Mouse (Mus musculus): ENCODE data around the gene Mak. TPM values are rescaled to one million over a fixed set of nuclear protein-coding genes. Genes with fewer than 3 reads are reported as not detected.

Mak gene
- polyA plus RNA-seq, 1 experiment from 2014 or later: 2.4 TPM

GRCm38 (mm10) chr13:41100031-41100430 is 20.5 kb upstream of the Mak start:
- Histone ChIP-seq H3K27me3 (replicated peaks; ENCODE audit: control insufficient read depth, insufficient read depth, low read length) (no peaks in the 10 kb centered on the region), H3K4me3 (ENCODE audit: low read length) (no peak overlapping the region), H3K4me2 (ENCODE audit: low read length) (no peak overlapping the region), H3K27ac (ENCODE audit: low read depth, low read length) (no peak overlapping the region), H3K4me1 (ENCODE audit: control insufficient read depth, insufficient read depth, low read depth, low read length) (no peaks in the 10 kb centered on the region), H3K9me3 (ENCODE audit: control insufficient read depth, low read length) (peaks cover 2% of the 10 kb centered on the region; the same call in 1 of the 2 replicates), H3K36me3 (ENCODE audit: control insufficient read depth, insufficient read depth, low read length) (no peaks in the 10 kb centered on the region), H3K9ac (ENCODE audit: low read depth, low read length) (no peak overlapping the region)
- no peak for ATAC-seq
- WGBS: 100% methylated on average over 2 of the region's 2 CpGs

- Histone ChIP-seq H3K27me3 (replicated peaks; ENCODE audit: control insufficient read depth, insufficient read depth, low read length) (no peaks in the 10 kb centered on the region), H3K36me3 (ENCODE audit: control insufficient read depth, insufficient read depth, low read length) (no peaks in the 10 kb centered on the region), H3K9ac (ENCODE audit: low read depth, low read length) (no peak overlapping the region), H3K4me3 (ENCODE audit: low read length) (no peak overlapping the region), H3K4me1 (ENCODE audit: control insufficient read depth, insufficient read depth, low read depth, low read length) (no peaks in the 10 kb centered on the region), H3K27ac (ENCODE audit: low read depth, low read length) (no peak overlapping the region), H3K9me3 (ENCODE audit: control insufficient read depth, low read length) (peaks cover 2% of the 10 kb centered on the region; the same call in 1 of the 2 replicates), H3K4me2 (ENCODE audit: low read length) (no peak overlapping the region)
- ATAC-seq: no peak
- 88% methylated on average over 15 of the region's 15 CpGs for WGBS
Observed at GRCm38 (mm10) chr13:41098325-41098724, 18.8 kb upstream of the Mak start.

- ATAC-seq: no peak
- Histone ChIP-seq H3K36me3 (ENCODE audit: control insufficient read depth, insufficient read depth, low read length) (no peaks in the 10 kb centered on the region), H3K4me2 (ENCODE audit: low read length) (no peak overlapping the region), H3K4me1 (ENCODE audit: control insufficient read depth, insufficient read depth, low read depth, low read length) (no peaks in the 10 kb centered on the region), H3K4me3 (ENCODE audit: low read length) (no peak overlapping the region), H3K9me3 (ENCODE audit: control insufficient read depth, low read length) (peaks cover 2% of the 10 kb centered on the region; the same call in 1 of the 2 replicates), H3K27me3 (replicated peaks; ENCODE audit: control insufficient read depth, insufficient read depth, low read length) (no peaks in the 10 kb centered on the region), H3K27ac (ENCODE audit: low read depth, low read length) (no peak overlapping the region), H3K9ac (ENCODE audit: low read depth, low read length) (no peak overlapping the region)
- 84% methylated on average over 16 of the region's 16 CpGs for WGBS
Observed at GRCm38 (mm10) chr13:41097324-41098058, 18.0 kb upstream of the Mak start.

- no peak for ATAC-seq
- H3K9me3 ChIP-seq (ENCODE audit: control insufficient read depth, low read length): no peaks in the 10 kb centered on the region
- 64% methylated on average over 10 of the region's 10 CpGs for WGBS
Observed at GRCm38 (mm10) chr13:41094160-41094559, 14.7 kb upstream of the Mak start.

GRCm38 (mm10) chr13:41091271-41091670 is 11.8 kb upstream of the Mak start:
- Histone ChIP-seq H3K9me3 (ENCODE audit: control insufficient read depth, low read length) (no peaks in the 10 kb centered on the region), H3K9ac (ENCODE audit: low read depth, low read length) (no peak overlapping the region), H3K4me1 (ENCODE audit: control insufficient read depth, insufficient read depth, low read depth, low read length) (no peaks in the 10 kb centered on the region), H3K4me3 (ENCODE audit: low read length) (no peak overlapping the region), H3K27ac (ENCODE audit: low read depth, low read length) (no peak overlapping the region), H3K36me3 (ENCODE audit: control insufficient read depth, insufficient read depth, low read length) (no peaks in the 10 kb centered on the region), H3K4me2 (ENCODE audit: low read length) (0 out of 2 replicates have a peak overlapping the region, but pooled peaks have one; percentile 21), H3K27me3 (replicated peaks; ENCODE audit: control insufficient read depth, insufficient read depth, low read length) (no peaks in the 10 kb centered on the region)
- WGBS: 24% methylated on average over 10 of the region's 10 CpGs
- ATAC-seq: no peak

More at GRCm38 (mm10) chr13:41094160-41094559, 14.7 kb upstream of the Mak start:
- no peak overlapping the region for H3K4me3 ChIP-seq (ENCODE audit: low read length)
- no peaks in the 10 kb centered on the region for H3K36me3 ChIP-seq (ENCODE audit: control insufficient read depth, insufficient read depth, low read length)
- H3K27ac ChIP-seq (ENCODE audit: low read depth, low read length): no peak overlapping the region
- H3K4me1 ChIP-seq (ENCODE audit: control insufficient read depth, insufficient read depth, low read depth, low read length): no peaks in the 10 kb centered on the region
- no peak overlapping the region for H3K4me2 ChIP-seq (ENCODE audit: low read length)
- H3K27me3 ChIP-seq (replicated peaks; ENCODE audit: control insufficient read depth, insufficient read depth, low read length): no peaks in the 10 kb centered on the region
- H3K9ac ChIP-seq (ENCODE audit: low read depth, low read length): no peak overlapping the region

- Histone ChIP-seq H3K27ac (ENCODE audit: low read depth, low read length) (no peak overlapping the region), H3K36me3 (ENCODE audit: control insufficient read depth, insufficient read depth, low read length) (no peaks in the 10 kb centered on the region), H3K4me2 (ENCODE audit: low read length) (no peak overlapping the region), H3K27me3 (replicated peaks; ENCODE audit: control insufficient read depth, insufficient read depth, low read length) (no peaks in the 10 kb centered on the region), H3K9me3 (ENCODE audit: control insufficient read depth, low read length) (no peaks in the 10 kb centered on the region), H3K9ac (ENCODE audit: low read depth, low read length) (no peak overlapping the region), H3K4me1 (ENCODE audit: control insufficient read depth, insufficient read depth, low read depth, low read length) (no peaks in the 10 kb centered on the region), H3K4me3 (ENCODE audit: low read length) (no peak overlapping the region)
- ATAC-seq: no peak
Observed at GRCm38 (mm10) chr13:41088746-41089145, 9.2 kb upstream of the Mak start.

GRCm38 (mm10) chr13:41085140-41085539 is 5.6 kb upstream of the Mak start:
- WGBS: 20% methylated on average over 2 of the region's 2 CpGs
- Histone ChIP-seq H3K4me2 (ENCODE audit: low read length) (no peak overlapping the region), H3K9ac (ENCODE audit: low read depth, low read length) (no peak overlapping the region)

GRCm38 (mm10) chr13:41084521-41084920 is 5.0 kb upstream of the Mak start:
- H3K9ac ChIP-seq (ENCODE audit: low read depth, low read length): no peak overlapping the region

More at GRCm38 (mm10) chr13:41085140-41085539, 5.6 kb upstream of the Mak start:
- no peak overlapping the region for H3K4me3 ChIP-seq (ENCODE audit: low read length)
- H3K9me3 ChIP-seq (ENCODE audit: control insufficient read depth, low read length): no peaks in the 10 kb centered on the region
- H3K27me3 ChIP-seq (replicated peaks; ENCODE audit: control insufficient read depth, insufficient read depth, low read length): no peaks in the 10 kb centered on the region
- H3K36me3 ChIP-seq (ENCODE audit: control insufficient read depth, insufficient read depth, low read length): no peaks in the 10 kb centered on the region
- H3K4me1 ChIP-seq (ENCODE audit: control insufficient read depth, insufficient read depth, low read depth, low read length): no peaks in the 10 kb centered on the region
- no peak for ATAC-seq
- no peak overlapping the region for H3K27ac ChIP-seq (ENCODE audit: low read depth, low read length)

GRCm38 (mm10) chr13:41080700-41081099 is 1.2 kb upstream of the Mak start:
- ATAC-seq: no peak
- Histone ChIP-seq H3K27me3 (replicated peaks; ENCODE audit: control insufficient read depth, insufficient read depth, low read length) (no peaks in the 10 kb centered on the region), H3K9me3 (ENCODE audit: control insufficient read depth, low read length) (no peaks in the 10 kb centered on the region), H3K9ac (ENCODE audit: low read depth, low read length) (no peak overlapping the region), H3K4me3 (ENCODE audit: low read length) (no peak overlapping the region), H3K36me3 (ENCODE audit: control insufficient read depth, insufficient read depth, low read length) (no peaks in the 10 kb centered on the region), H3K4me1 (ENCODE audit: control insufficient read depth, insufficient read depth, low read depth, low read length) (no peaks in the 10 kb centered on the region), H3K27ac (ENCODE audit: low read depth, low read length) (no peak overlapping the region), H3K4me2 (ENCODE audit: low read length) (no peak overlapping the region)
- WGBS: 91% methylated on average over 6 of the region's 6 CpGs

More at GRCm38 (mm10) chr13:41084521-41084920, 5.0 kb upstream of the Mak start:
- H3K27me3 ChIP-seq (replicated peaks; ENCODE audit: control insufficient read depth, insufficient read depth, low read length): no peaks in the 10 kb centered on the region
- WGBS: 86% methylated on average over 3 of the region's 3 CpGs
- no peak overlapping the region for H3K4me3 ChIP-seq (ENCODE audit: low read length)
- H3K9me3 ChIP-seq (ENCODE audit: control insufficient read depth, low read length): no peaks in the 10 kb centered on the region
- H3K4me2 ChIP-seq (ENCODE audit: low read length): no peak overlapping the region
- H3K4me1 ChIP-seq (ENCODE audit: control insufficient read depth, insufficient read depth, low read depth, low read length): no peaks in the 10 kb centered on the region
- no peaks in the 10 kb centered on the region for H3K36me3 ChIP-seq (ENCODE audit: control insufficient read depth, insufficient read depth, low read length)
- H3K27ac ChIP-seq (ENCODE audit: low read depth, low read length): no peak overlapping the region
- ATAC-seq: no peak
